Comparison of ENCODE assay signal across 8 mouse cellular contexts in the genomic region with DNA sequence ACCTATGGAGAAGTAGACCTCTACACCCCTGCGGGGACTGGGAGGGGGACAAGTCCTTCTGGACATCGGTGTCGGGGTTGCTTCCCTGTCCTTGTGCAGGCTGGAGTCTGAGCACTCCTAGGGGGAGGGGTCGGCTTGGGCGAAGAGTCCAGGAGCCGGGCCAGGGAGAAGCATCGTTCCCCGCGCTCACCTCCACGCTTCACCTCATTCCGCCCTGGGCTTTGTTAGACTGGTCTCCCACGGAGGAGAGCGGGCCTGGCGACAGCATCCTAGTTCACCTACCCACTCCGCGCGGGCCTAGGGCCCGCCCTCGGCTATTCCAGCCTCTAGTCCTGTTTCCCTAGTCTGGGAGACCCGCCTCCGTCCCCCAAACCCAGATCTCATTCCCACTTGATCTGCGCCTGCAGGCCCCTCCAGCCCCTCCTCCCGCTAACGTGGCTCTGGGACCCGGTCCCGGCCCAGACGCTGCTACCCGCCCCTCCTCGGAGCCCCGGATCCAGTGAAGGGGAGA. TPM values are rescaled to one million over a fixed set of nuclear protein-coding genes. Genes with fewer than 3 reads are reported as not detected.
A peak's percentile ranks its signal among the peaks of the same experiment; 100 is the strongest.
DNase-seq lines count a peak whose midpoint lies in the region; ATAC-seq and TF ChIP-seq lines count a peak whose summit lies in the region.

No protein-coding gene starts in this region.

- TF ChIP-seq CTCF in lung, embryonic 14.5 days (IDR thresholded peaks at IDR 0.05; ENCODE audit: low read depth): no peak
- TF ChIP-seq CTCF in cerebellum, adult 2 months (IDR thresholded peaks at IDR 0.05; ENCODE audit: borderline replicate concordance, insufficient read depth, low read depth, low read length): no peak

- peaks cover 19% of the 10 kb centered on the region for H3K4me1 ChIP-seq in lung, embryonic 14.5 days (ENCODE audit: insufficient read depth)
- peaks cover 28% of the 10 kb centered on the region for H3K4me1 ChIP-seq in cerebellum, adult 2 months (ENCODE audit: control insufficient read depth, insufficient read depth, low read length)
- H3K4me1 ChIP-seq in limb, embryonic 14.5 days (ENCODE audit: control insufficient read depth, insufficient read depth, low read length): peaks cover 15% of the 10 kb centered on the region; the same call in 1 of the 2 replicates
- peaks cover 42% of the 10 kb centered on the region for H3K4me1 ChIP-seq in neural tube, embryonic 15.5 days

- peaks cover 7% of the 10 kb centered on the region; the same call in 1 of the 2 replicates for H3K36me3 ChIP-seq in lung, embryonic 14.5 days (ENCODE audit: insufficient read depth)
- peaks cover 16% of the 10 kb centered on the region for H3K36me3 ChIP-seq in limb, embryonic 14.5 days (ENCODE audit: control insufficient read depth, insufficient read depth, low read length)
- peaks cover 15% of the 10 kb centered on the region for H3K36me3 ChIP-seq in neural tube, embryonic 15.5 days

- ATAC-seq in lung, embryonic 14.5 days (ENCODE audit: insufficient read depth): peak; percentile 12; the same call in 1 of the 2 replicates
- peak; percentile 38 for ATAC-seq in limb, embryonic 14.5 days (ENCODE audit: low FRiP score, low read depth)
- peak; percentile 19 for ATAC-seq in neural tube, embryonic 15.5 days (ENCODE audit: low FRiP score)
- no peak for ATAC-seq in megakaryocyte-erythroid progenitor cell, adult 5-6 weeks (replicated peaks; ENCODE audit: low FRiP score, low TSS enrichment, poor library complexity, severe bottlenecking)

- no peak for TF ChIP-seq POLR2A in cerebellum, adult 2 months (IDR thresholded peaks at IDR 0.05; ENCODE audit: borderline replicate concordance, insufficient read depth, low read length)
- TF ChIP-seq POLR2A in limb, embryonic 14.5 days (IDR thresholded peaks at IDR 0.05; ENCODE audit: borderline replicate concordance, extremely low read depth, insufficient read depth, insufficient read length): no peak

- H3K9ac ChIP-seq in lung, embryonic 14.5 days: peak overlapping the region; percentile 63
- H3K9ac ChIP-seq in limb, embryonic 14.5 days (ENCODE audit: low read depth, low read length, severe bottlenecking): peak overlapping the region; percentile 74
- peak overlapping the region; percentile 59 for H3K9ac ChIP-seq in neural tube, embryonic 15.5 days (replicated peaks)

- no peaks in the 10 kb centered on the region for H3K27me3 ChIP-seq in lung, embryonic 14.5 days (ENCODE audit: insufficient read depth, low read length)
- no peaks in the 10 kb centered on the region for H3K27me3 ChIP-seq in cerebellum, adult 2 months (ENCODE audit: control insufficient read depth, insufficient read depth, low read length)
- no peaks in the 10 kb centered on the region for H3K27me3 ChIP-seq in limb, embryonic 14.5 days (ENCODE audit: control insufficient read depth, insufficient read depth, low read length)
- H3K27me3 ChIP-seq in neural tube, embryonic 15.5 days (replicated peaks): no peaks in the 10 kb centered on the region

- peak overlapping the region; percentile 93 for H3K4me2 ChIP-seq in lung, embryonic 14.5 days
- peak overlapping the region; percentile 82 for H3K4me2 ChIP-seq in limb, embryonic 14.5 days (replicated peaks; ENCODE audit: low read depth, low read length, severe bottlenecking)
- H3K4me2 ChIP-seq in neural tube, embryonic 15.5 days: peak overlapping the region; percentile 69

- under 1% methylated on average over 30 of the region's 30 CpGs for WGBS in lung, embryonic 14.5 days
- WGBS in cerebellum, adult 2 months: under 1% methylated on average over 30 of the region's 30 CpGs
- under 1% methylated on average over 29 of the region's 30 CpGs for WGBS in limb, embryonic 14.5 days
- under 1% methylated on average over 30 of the region's 30 CpGs for WGBS in neural tube, embryonic 15.5 days

- H3K4me3 ChIP-seq in lung, embryonic 14.5 days (ENCODE audit: low read depth, low read length): peak overlapping the region; percentile 77
- peak overlapping the region; percentile 95 for H3K4me3 ChIP-seq in cerebellum, adult 2 months (replicated peaks; ENCODE audit: insufficient read depth, low read depth, low read length)
- peak overlapping the region; percentile 93 for H3K4me3 ChIP-seq in limb, embryonic 14.5 days (replicated peaks; ENCODE audit: low read length)
- H3K4me3 ChIP-seq in neural tube, embryonic 15.5 days (replicated peaks): peak overlapping the region; percentile 69

- no peak overlapping the region for H3K27ac ChIP-seq in lung, embryonic 14.5 days (ENCODE audit: low read depth)
- H3K27ac ChIP-seq in cerebellum, adult 2 months (ENCODE audit: insufficient read depth, low read length): no peak overlapping the region
- H3K27ac ChIP-seq in limb, embryonic 14.5 days (replicated peaks; ENCODE audit: low read depth, low read length): peak overlapping the region; percentile 63; the same call in 1 of the 2 replicates
- peak overlapping the region; percentile 74 for H3K27ac ChIP-seq in neural tube, embryonic 15.5 days (replicated peaks)

- no peaks in the 10 kb centered on the region for H3K9me3 ChIP-seq in lung, embryonic 14.5 days (ENCODE audit: low read depth, low read length)
- H3K9me3 ChIP-seq in limb, embryonic 14.5 days (ENCODE audit: control insufficient read depth, low read length): no peaks in the 10 kb centered on the region
- H3K9me3 ChIP-seq in neural tube, embryonic 15.5 days (replicated peaks): no peaks in the 10 kb centered on the region

- peak; percentile 35 for DNase-seq in lung, embryonic 14.5 days
- DNase-seq in lung, postnatal 10 days: no peak
- DNase-seq in cerebellum, adult 2 months: peak; percentile 38 to 62
- DNase-seq in forelimb bud, embryonic 11.5 days (ENCODE audit: low read depth, low spot score): peak; percentile 14
- peak; percentile 54 for DNase-seq in limb, embryonic 14.5 days (ENCODE audit: low spot score)
- DNase-seq in urinary bladder, postnatal 25 days (ENCODE audit: low spot score): no peak

RNA-seq across cellular contexts. Expression of a gene that starts 0.8 kb away (rescaled TPM):
- polyA plus RNA-seq in lung, embryonic 14.5 days (2014; fragmentation: Nextera tagmentation; extraction: Ambion mirVana): 3.7 and 5.4 TPM in 2 replicates
- 40.5 and 42.9 TPM in 2 replicates for polyA plus RNA-seq in cerebellum, adult 2 months (2012; rRNA removed)
- polyA plus RNA-seq in limb, embryonic 14.5 days (2012; rRNA removed): 56.5 and 79.0 TPM in 2 replicates
- polyA plus RNA-seq in limb, embryonic 14.5 days (2014; fragmentation: Nextera tagmentation; extraction: Ambion mirVana): 14.0 and 15.7 TPM in 2 replicates
- 17.7 and 24.4 TPM in 2 replicates for polyA plus RNA-seq in neural tube, embryonic 15.5 days (2015; fragmentation: Nextera tagmentation; extraction: Ambion mirVana)
- total RNA-seq in megakaryocyte-erythroid progenitor cell, adult 5-6 weeks (2014; fragmentation: Nextera tagmentation): 0.27 TPM in 1 of 2 replicates, not detected in the other
- total RNA-seq in megakaryocyte-erythroid progenitor cell, adult 5-6 weeks (2017): 0.99 TPM in 1 of 2 replicates, not detected in the other

RNA-seq across cellular contexts. Expression of a gene that starts 18.9 kb away (rescaled TPM):
- polyA plus RNA-seq in lung, embryonic 14.5 days (2014; fragmentation: Nextera tagmentation; extraction: Ambion mirVana): 3.2 and 4.2 TPM in 2 replicates
- 1.3 and 2.0 TPM in 2 replicates for polyA plus RNA-seq in cerebellum, adult 2 months (2012; rRNA removed)
- 4.4 and 4.9 TPM in 2 replicates for polyA plus RNA-seq in limb, embryonic 14.5 days (2012; rRNA removed)
- polyA plus RNA-seq in limb, embryonic 14.5 days (2014; fragmentation: Nextera tagmentation; extraction: Ambion mirVana): 6.1 and 8.0 TPM in 2 replicates
- 3.0 and 5.6 TPM in 2 replicates for polyA plus RNA-seq in neural tube, embryonic 15.5 days (2015; fragmentation: Nextera tagmentation; extraction: Ambion mirVana)
- total RNA-seq in megakaryocyte-erythroid progenitor cell, adult 5-6 weeks (2014; fragmentation: Nextera tagmentation): 3.3 and 8.1 TPM in 2 replicates
- 3.1 and 6.7 TPM in 2 replicates for total RNA-seq in megakaryocyte-erythroid progenitor cell, adult 5-6 weeks (2017)

RNA-seq across cellular contexts. Expression of a gene that starts 27.2 kb away (rescaled TPM):
- 8.2 and 9.4 TPM in 2 replicates for polyA plus RNA-seq in lung, embryonic 14.5 days (2014; fragmentation: Nextera tagmentation; extraction: Ambion mirVana)
- 31.8 and 34.9 TPM in 2 replicates for polyA plus RNA-seq in cerebellum, adult 2 months (2012; rRNA removed)
- 11.7 and 11.8 TPM in 2 replicates for polyA plus RNA-seq in limb, embryonic 14.5 days (2012; rRNA removed)
- 13.3 and 15.3 TPM in 2 replicates for polyA plus RNA-seq in limb, embryonic 14.5 days (2014; fragmentation: Nextera tagmentation; extraction: Ambion mirVana)
- 38.1 and 46.0 TPM in 2 replicates for polyA plus RNA-seq in neural tube, embryonic 15.5 days (2015; fragmentation: Nextera tagmentation; extraction: Ambion mirVana)
- 5.4 and 6.9 TPM in 2 replicates for total RNA-seq in megakaryocyte-erythroid progenitor cell, adult 5-6 weeks (2014; fragmentation: Nextera tagmentation)
- total RNA-seq in megakaryocyte-erythroid progenitor cell, adult 5-6 weeks (2017): 6.2 and 7.2 TPM in 2 replicates

RNA-seq across cellular contexts. Expression of a gene that starts 27.3 kb away (rescaled TPM):
- polyA plus RNA-seq in lung, embryonic 14.5 days (2014; fragmentation: Nextera tagmentation; extraction: Ambion mirVana): 62.7 and 67.9 TPM in 2 replicates
- polyA plus RNA-seq in cerebellum, adult 2 months (2012; rRNA removed): 134 and 139 TPM in 2 replicates
- 85.0 and 106 TPM in 2 replicates for polyA plus RNA-seq in limb, embryonic 14.5 days (2012; rRNA removed)
- 65.7 and 73.1 TPM in 2 replicates for polyA plus RNA-seq in limb, embryonic 14.5 days (2014; fragmentation: Nextera tagmentation; extraction: Ambion mirVana)
- polyA plus RNA-seq in neural tube, embryonic 15.5 days (2015; fragmentation: Nextera tagmentation; extraction: Ambion mirVana): 86.7 and 88.4 TPM in 2 replicates
- 59.1 and 86.0 TPM in 2 replicates for total RNA-seq in megakaryocyte-erythroid progenitor cell, adult 5-6 weeks (2014; fragmentation: Nextera tagmentation)
- 94.4 and 114 TPM in 2 replicates for total RNA-seq in megakaryocyte-erythroid progenitor cell, adult 5-6 weeks (2017)

RNA-seq across cellular contexts. Expression of a gene that starts 36.8 kb away (rescaled TPM):
- polyA plus RNA-seq in lung, embryonic 14.5 days (2014; fragmentation: Nextera tagmentation; extraction: Ambion mirVana): 1.2 and 1.9 TPM in 2 replicates
- 1.0 and 1.2 TPM in 2 replicates for polyA plus RNA-seq in cerebellum, adult 2 months (2012; rRNA removed)
- 3.2 and 5.0 TPM in 2 replicates for polyA plus RNA-seq in limb, embryonic 14.5 days (2012; rRNA removed)
- polyA plus RNA-seq in limb, embryonic 14.5 days (2014; fragmentation: Nextera tagmentation; extraction: Ambion mirVana): 2.9 and 3.7 TPM in 2 replicates
- 1.3 and 1.5 TPM in 2 replicates for polyA plus RNA-seq in neural tube, embryonic 15.5 days (2015; fragmentation: Nextera tagmentation; extraction: Ambion mirVana)
- 2.4 and 5.1 TPM in 2 replicates for total RNA-seq in megakaryocyte-erythroid progenitor cell, adult 5-6 weeks (2014; fragmentation: Nextera tagmentation)
- total RNA-seq in megakaryocyte-erythroid progenitor cell, adult 5-6 weeks (2017): 0.99 and 2.9 TPM in 2 replicates

Comparison
In these comparisons a context has a peak if more than half of its experiments do, and no peak if none do; other contexts are left out.
1. DNase-seq: peak in lung, embryonic 14.5 days (single experiment), cerebellum, adult 2 months (2 of 2), forelimb bud, embryonic 11.5 days (single experiment) and limb, embryonic 14.5 days (single experiment); none in lung, postnatal 10 days (single experiment) and urinary bladder, postnatal 25 days (single experiment).
2. H3K27ac ChIP-seq: peak in limb, embryonic 14.5 days (single experiment) and neural tube, embryonic 15.5 days (single experiment); none in lung, embryonic 14.5 days (single experiment) and cerebellum, adult 2 months (single experiment).
3. Peak in every context shown above with its lines, with median percentiles within 50 percentile points of each other: H3K4me2 ChIP-seq, H3K4me3 ChIP-seq and H3K9ac ChIP-seq.